28 mouse cellular contexts compared by ENCODE assay signal in the genomic region with DNA sequence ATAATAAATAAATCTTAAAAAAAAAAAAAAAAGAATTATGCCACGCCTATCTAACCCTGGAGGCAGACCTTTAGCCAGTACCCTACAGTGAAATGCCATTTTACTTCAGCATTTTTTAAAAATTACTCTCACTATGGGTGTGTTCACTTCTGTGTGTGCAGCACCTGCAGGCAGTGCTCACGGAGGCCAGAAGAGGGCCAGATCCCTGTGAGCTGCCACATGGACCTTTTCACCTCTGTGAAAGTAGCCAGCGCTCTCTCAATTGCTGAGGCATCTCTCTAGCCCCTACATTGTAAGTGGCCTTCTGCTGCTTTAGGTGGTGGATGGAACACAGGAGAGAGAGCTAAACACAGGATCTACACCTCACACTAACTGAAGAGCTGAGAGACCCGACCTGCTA. TPM values are rescaled to one million over a fixed set of nuclear protein-coding genes. Genes with fewer than 3 reads are reported as not detected.
DNase-seq lines count a peak whose midpoint lies in the region; ATAC-seq and TF ChIP-seq lines count a peak whose summit lies in the region.
"Had no signal": no experiment of that assay in that cellular context is flagged by ENCODE, and none has a peak within 500 bp of the region (broad histone marks: within the 10 kb centered on the region; RNA-seq: fewer than 3 reads in every experiment).

No protein-coding gene starts in this region.

- H3K27me3 ChIP-seq in forebrain, postnatal 0 days (ENCODE audit: insufficient read depth, low read length) = no peaks in the 10 kb centered on the region
- H3K27me3 ChIP-seq in forebrain, embryonic 14.5 days (replicated peaks; ENCODE audit: control insufficient read depth, insufficient read depth, low read length) = no peaks in the 10 kb centered on the region
- no peaks in the 10 kb centered on the region for H3K27me3 ChIP-seq in midbrain, postnatal 0 days (ENCODE audit: insufficient read depth, low read length)
- H3K27me3 ChIP-seq in midbrain, embryonic 15.5 days (replicated peaks) = no peaks in the 10 kb centered on the region
- no peaks in the 10 kb centered on the region for H3K27me3 ChIP-seq in kidney, embryonic 16.5 days (ENCODE audit: insufficient read depth, low read length)
- H3K27me3 ChIP-seq: heart, embryonic 12.5 days; limb, embryonic 15.5 days; neural tube, embryonic 13.5 days had no signal

- 99% methylated on average over 4 of the region's 4 CpGs for WGBS in forebrain, postnatal 0 days
- 93% methylated on average over 4 of the region's 4 CpGs for WGBS in forebrain, embryonic 14.5 days
- 90% methylated on average over 4 of the region's 4 CpGs for WGBS in midbrain, postnatal 0 days
- WGBS in midbrain, embryonic 15.5 days = 92% methylated on average over 4 of the region's 4 CpGs
- WGBS in kidney, embryonic 16.5 days = 94% methylated on average over 4 of the region's 4 CpGs

- no peak for TF ChIP-seq POLR2A in brain, embryonic 14.5 days (IDR thresholded peaks at IDR 0.05; ENCODE audit: borderline replicate concordance, extremely low read depth, insufficient read depth, insufficient read length, poor library complexity, severe bottlenecking)

- H3K9ac ChIP-seq in forebrain, postnatal 0 days = no peak overlapping the region
- H3K9ac ChIP-seq in forebrain, embryonic 14.5 days (ENCODE audit: low read length) = no peak overlapping the region
- no peak overlapping the region for H3K9ac ChIP-seq in midbrain, postnatal 0 days (replicated peaks; ENCODE audit: low read length, poor library complexity, severe bottlenecking)
- no peak overlapping the region for H3K9ac ChIP-seq in midbrain, embryonic 15.5 days
- H3K9ac ChIP-seq in kidney, embryonic 16.5 days (replicated peaks; ENCODE audit: low read length) = no peak overlapping the region
- H3K9ac ChIP-seq: heart, embryonic 12.5 days; hindbrain, embryonic 14.5 days; limb, embryonic 15.5 days; liver, embryonic 14.5 days; lung, embryonic 14.5 days; neural tube, embryonic 13.5 days had no signal

- H3K4me1 ChIP-seq in forebrain, postnatal 0 days (ENCODE audit: insufficient read depth) = no peaks in the 10 kb centered on the region
- H3K4me1 ChIP-seq in forebrain, embryonic 14.5 days (ENCODE audit: control insufficient read depth, insufficient read depth, low read length) = no peaks in the 10 kb centered on the region
- no peaks in the 10 kb centered on the region for H3K4me1 ChIP-seq in midbrain, postnatal 0 days (ENCODE audit: insufficient read depth, low read length)
- H3K4me1 ChIP-seq in midbrain, embryonic 15.5 days = no peaks in the 10 kb centered on the region
- no peaks in the 10 kb centered on the region for H3K4me1 ChIP-seq in kidney, embryonic 16.5 days (ENCODE audit: insufficient read depth, low read length)
- H3K4me1 ChIP-seq: limb, embryonic 10.5 days; limb, embryonic 15.5 days; neural tube, embryonic 13.5 days had no signal

- no peak overlapping the region for H3K27ac ChIP-seq in forebrain, postnatal 0 days (ENCODE audit: low read depth, low read length)
- no peak overlapping the region for H3K27ac ChIP-seq in forebrain, embryonic 14.5 days (ENCODE audit: low read depth, low read length)
- no peak overlapping the region for H3K27ac ChIP-seq in midbrain, postnatal 0 days (ENCODE audit: low read depth, low read length)
- H3K27ac ChIP-seq in midbrain, embryonic 15.5 days = no peak overlapping the region
- H3K27ac ChIP-seq in kidney, embryonic 16.5 days (ENCODE audit: low read length) = no peak overlapping the region
- H3K27ac ChIP-seq: hindbrain, embryonic 14.5 days; limb, embryonic 10.5 days; limb, embryonic 15.5 days; liver, embryonic 14.5 days; neural tube, embryonic 13.5 days had no signal

- ATAC-seq in forebrain, postnatal 0 days = no peak
- ATAC-seq in forebrain, embryonic 14.5 days = no peak
- no peak for ATAC-seq in midbrain, postnatal 0 days (ENCODE audit: low FRiP score)
- no peak for ATAC-seq in midbrain, embryonic 15.5 days (replicated peaks)
- ATAC-seq in kidney, embryonic 16.5 days (ENCODE audit: low FRiP score, low TSS enrichment) = no peak
- ATAC-seq: inflammation-experienced regulatory T-cells, adult 6 months had no signal

- no peak overlapping the region for H3K4me3 ChIP-seq in forebrain, postnatal 0 days (ENCODE audit: low read depth, low read length)
- no peak overlapping the region for H3K4me3 ChIP-seq in forebrain, embryonic 14.5 days (ENCODE audit: low read depth, low read length)
- H3K4me3 ChIP-seq in midbrain, postnatal 0 days (ENCODE audit: low read depth, low read length) = no peak overlapping the region
- H3K4me3 ChIP-seq in midbrain, embryonic 15.5 days = no peak overlapping the region
- H3K4me3 ChIP-seq in kidney, embryonic 16.5 days (ENCODE audit: low read length) = no peak overlapping the region
- H3K4me3 ChIP-seq: erythroblast, embryonic 14.5 days; heart, embryonic 12.5 days; limb, embryonic 10.5 days; limb, embryonic 15.5 days; neural tube, embryonic 13.5 days had no signal

- no peak overlapping the region for H3K4me2 ChIP-seq in forebrain, postnatal 0 days (ENCODE audit: low read depth)
- no peak overlapping the region for H3K4me2 ChIP-seq in forebrain, embryonic 14.5 days (ENCODE audit: low read length)
- no peak overlapping the region for H3K4me2 ChIP-seq in midbrain, postnatal 0 days (ENCODE audit: low read depth, low read length, poor library complexity, severe bottlenecking)
- H3K4me2 ChIP-seq in midbrain, embryonic 15.5 days = no peak overlapping the region
- H3K4me2 ChIP-seq in kidney, embryonic 16.5 days (replicated peaks; ENCODE audit: low read depth, low read length) = no peak overlapping the region
- H3K4me2 ChIP-seq: heart, embryonic 12.5 days; hindbrain, embryonic 14.5 days; limb, embryonic 15.5 days; lung, embryonic 14.5 days; midbrain, embryonic 11.5 days; neural tube, embryonic 13.5 days had no signal

- peaks cover 78% of the 10 kb centered on the region for H3K36me3 ChIP-seq in forebrain, postnatal 0 days (ENCODE audit: insufficient read depth)
- peaks cover 90% of the 10 kb centered on the region for H3K36me3 ChIP-seq in forebrain, embryonic 14.5 days (ENCODE audit: control insufficient read depth, insufficient read depth, low read length)
- H3K36me3 ChIP-seq in midbrain, postnatal 0 days (ENCODE audit: insufficient read depth, low read length) = peaks cover 71% of the 10 kb centered on the region
- peaks cover 73% of the 10 kb centered on the region for H3K36me3 ChIP-seq in midbrain, embryonic 15.5 days (replicated peaks)
- peaks cover 76% of the 10 kb centered on the region for H3K36me3 ChIP-seq in kidney, embryonic 16.5 days (ENCODE audit: insufficient read depth, low read length)

- DNase-seq in forebrain, postnatal 0 days = no peak
- no peak for DNase-seq in forebrain, embryonic 14.5 days (ENCODE audit: low spot score)
- DNase-seq in midbrain, postnatal 0 days (ENCODE audit: low spot score) = no peak
- DNase-seq in brain, embryonic 14.5 days (ENCODE audit: low read depth) = no peak
- DNase-seq in thymus, postnatal 10 days (ENCODE audit: low spot score in 2 of 2) = no peak
- no peak for DNase-seq in right cerebral cortex, postnatal 14 days
- DNase-seq: adrenal gland, postnatal 10 days; cerebellum, adult 11-12 months; cerebellum, adult 9-11 months; gastrocnemius, postnatal 10 days; heart, postnatal 4 days; kidney, adult 11 months; kidney, postnatal 25 days; layer of hippocampus, postnatal 36 days; lung, embryonic 14.5 days; lung, postnatal 14 days; thymus, adult 18-20 months had no signal

- no peaks in the 10 kb centered on the region for H3K9me3 ChIP-seq in forebrain, postnatal 0 days (ENCODE audit: low read length)
- no peaks in the 10 kb centered on the region for H3K9me3 ChIP-seq in forebrain, embryonic 14.5 days (replicated peaks; ENCODE audit: control insufficient read depth, low read length)
- H3K9me3 ChIP-seq in midbrain, postnatal 0 days (ENCODE audit: low read length) = no peaks in the 10 kb centered on the region
- no peaks in the 10 kb centered on the region for H3K9me3 ChIP-seq in midbrain, embryonic 15.5 days
- H3K9me3 ChIP-seq in kidney, embryonic 16.5 days (ENCODE audit: low read length) = no peaks in the 10 kb centered on the region
- H3K9me3 ChIP-seq: heart, embryonic 12.5 days; limb, embryonic 10.5 days; limb, embryonic 15.5 days; neural tube, embryonic 13.5 days had no signal

- TF ChIP-seq CTCF in forebrain, postnatal 0 days (IDR thresholded peaks at IDR 0.05; ENCODE audit: low read depth) = 0 out of 2 replicates have a peak, but pooled peaks have one; percentile 17
- TF ChIP-seq CTCF in midbrain, postnatal 0 days (IDR thresholded peaks at IDR 0.05) = 0 out of 2 replicates have a peak, but pooled peaks have one; percentile 12
- TF ChIP-seq CTCF in brain, embryonic 14.5 days (IDR thresholded peaks at IDR 0.05; ENCODE audit: borderline replicate concordance, extremely low read depth, insufficient read depth, insufficient read length) = peak; percentile 4; the same call in 1 of the 2 replicates

RNA-seq across cellular contexts. Expression of a gene that starts 17.2 kb away (rescaled TPM):
- total RNA-seq in forebrain, postnatal 0 days (2014; rRNA removed) = 20.4 and 27.7 TPM in 2 replicates
- 40.8 and 41.4 TPM in 2 replicates for polyA plus RNA-seq in forebrain, postnatal 0 days (2015; fragmentation: Nextera tagmentation; extraction: Ambion mirVana)
- 59.1 and 62.3 TPM in 2 replicates for polyA plus RNA-seq in forebrain, embryonic 14.5 days (2014; fragmentation: Nextera tagmentation; extraction: Ambion mirVana)
- total RNA-seq in midbrain, postnatal 0 days (2014; rRNA removed) = 16.5 and 17.5 TPM in 2 replicates
- 38.1 and 43.7 TPM in 2 replicates for polyA plus RNA-seq in midbrain, postnatal 0 days (2015; fragmentation: Nextera tagmentation; extraction: Ambion mirVana)
- 46.0 and 47.6 TPM in 2 replicates for polyA plus RNA-seq in midbrain, embryonic 15.5 days (2015; fragmentation: Nextera tagmentation; extraction: Ambion mirVana)
- 28.6 and 29.1 TPM in 2 replicates for polyA plus RNA-seq in brain, embryonic 14.5 days (2012; rRNA removed)
- polyA plus RNA-seq in kidney, embryonic 16.5 days (2015; fragmentation: Nextera tagmentation; extraction: Ambion mirVana) = 62.2 and 69.0 TPM in 2 replicates

RNA-seq across cellular contexts. Expression of a gene that starts 19.5 kb away (rescaled TPM):
- total RNA-seq in forebrain, postnatal 0 days (2014; rRNA removed) = 107 and 113 TPM in 2 replicates
- 66.1 and 66.6 TPM in 2 replicates for polyA plus RNA-seq in forebrain, postnatal 0 days (2015; fragmentation: Nextera tagmentation; extraction: Ambion mirVana)
- 57.5 and 62.4 TPM in 2 replicates for polyA plus RNA-seq in forebrain, embryonic 14.5 days (2014; fragmentation: Nextera tagmentation; extraction: Ambion mirVana)
- 114 and 124 TPM in 2 replicates for total RNA-seq in midbrain, postnatal 0 days (2014; rRNA removed)
- 64.3 and 67.7 TPM in 2 replicates for polyA plus RNA-seq in midbrain, postnatal 0 days (2015; fragmentation: Nextera tagmentation; extraction: Ambion mirVana)
- 88.4 and 96.0 TPM in 2 replicates for polyA plus RNA-seq in midbrain, embryonic 15.5 days (2015; fragmentation: Nextera tagmentation; extraction: Ambion mirVana)
- polyA plus RNA-seq in brain, embryonic 14.5 days (2012; rRNA removed) = 124 and 134 TPM in 2 replicates
- 16.8 and 19.7 TPM in 2 replicates for polyA plus RNA-seq in kidney, embryonic 16.5 days (2015; fragmentation: Nextera tagmentation; extraction: Ambion mirVana)

RNA-seq across cellular contexts. Expression of a gene that starts 29.4 kb away (rescaled TPM):
- 12.3 and 17.4 TPM in 2 replicates for total RNA-seq in forebrain, postnatal 0 days (2014; rRNA removed)
- 10.0 and 10.5 TPM in 2 replicates for polyA plus RNA-seq in forebrain, postnatal 0 days (2015; fragmentation: Nextera tagmentation; extraction: Ambion mirVana)
- 6.1 and 6.7 TPM in 2 replicates for polyA plus RNA-seq in forebrain, embryonic 14.5 days (2014; fragmentation: Nextera tagmentation; extraction: Ambion mirVana)
- 21.1 and 22.3 TPM in 2 replicates for total RNA-seq in midbrain, postnatal 0 days (2014; rRNA removed)
- polyA plus RNA-seq in midbrain, postnatal 0 days (2015; fragmentation: Nextera tagmentation; extraction: Ambion mirVana) = 10.1 and 11.5 TPM in 2 replicates
- polyA plus RNA-seq in midbrain, embryonic 15.5 days (2015; fragmentation: Nextera tagmentation; extraction: Ambion mirVana) = 15.9 and 17.4 TPM in 2 replicates
- 9.0 and 13.8 TPM in 2 replicates for polyA plus RNA-seq in brain, embryonic 14.5 days (2012; rRNA removed)
- polyA plus RNA-seq in kidney, embryonic 16.5 days (2015; fragmentation: Nextera tagmentation; extraction: Ambion mirVana) = 25.2 and 26.0 TPM in 2 replicates
